9 mouse cellular contexts compared by ENCODE assay signal in the genomic region with DNA sequence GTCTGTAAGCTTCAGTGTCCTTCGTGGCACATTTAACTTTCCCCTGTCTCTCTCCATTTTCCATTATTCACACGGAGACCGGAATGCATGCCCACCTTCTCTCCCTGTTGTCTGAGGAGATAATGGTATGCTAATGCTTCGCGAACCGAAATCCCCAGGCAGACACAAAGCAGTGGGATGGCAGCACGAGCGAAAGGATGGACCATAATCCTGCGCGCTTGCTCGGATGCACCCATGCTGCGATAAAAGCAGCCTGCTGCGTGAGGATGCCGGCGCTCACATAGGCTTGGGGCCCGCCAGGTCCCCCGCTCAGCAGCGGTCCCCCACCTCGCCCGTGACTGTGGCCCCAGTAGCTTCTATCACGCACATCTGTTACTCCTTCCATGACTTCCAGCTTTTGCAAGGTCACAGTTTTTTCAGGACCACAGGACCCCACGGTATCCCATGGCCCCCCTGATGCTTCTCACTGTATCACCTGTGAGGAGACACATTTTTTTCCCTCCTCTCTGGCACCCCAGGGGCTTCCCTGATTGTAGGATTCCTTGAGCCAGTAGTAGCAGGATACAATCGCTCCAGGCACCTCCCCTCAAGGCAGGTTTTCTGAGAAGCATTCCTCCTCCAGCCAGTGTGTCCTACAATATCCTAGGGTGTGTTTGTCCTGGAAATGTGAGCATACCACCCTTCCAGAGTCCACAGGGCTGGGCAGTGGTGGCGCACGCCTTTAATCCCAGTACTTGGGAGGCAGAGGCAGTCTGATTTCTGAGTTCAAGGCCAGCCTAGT. TPM values are rescaled to one million over a fixed set of nuclear protein-coding genes. Genes with fewer than 3 reads are reported as not detected.
DNase-seq lines count a peak whose midpoint lies in the region; ATAC-seq lines count a peak whose summit lies in the region.
"Had no signal": no experiment of that assay in that cellular context is flagged by ENCODE, and none has a peak within 500 bp of the region (broad histone marks: within the 10 kb centered on the region; RNA-seq: fewer than 3 reads in every experiment).

No protein-coding gene starts in this region.

- H3K4me1 ChIP-seq in lung, embryonic 16.5 days (replicated peaks; ENCODE audit: control insufficient read depth, insufficient read depth, low read length): peaks cover 50% of the 10 kb centered on the region
- H3K4me1 ChIP-seq in embryonic facial prominence, embryonic 15.5 days: peaks cover 36% of the 10 kb centered on the region
- H3K4me1 ChIP-seq in limb, embryonic 13.5 days: peaks cover 45% of the 10 kb centered on the region
- peaks cover 34% of the 10 kb centered on the region for H3K4me1 ChIP-seq in stomach, embryonic 15.5 days

- H3K4me3 ChIP-seq in lung, embryonic 16.5 days (ENCODE audit: low read length): no peak overlapping the region
- 0 out of 2 replicates have a peak overlapping the region, but pooled peaks have one; percentile 40 for H3K4me3 ChIP-seq in embryonic facial prominence, embryonic 15.5 days (replicated peaks)
- peak overlapping the region; percentile 34 for H3K4me3 ChIP-seq in limb, embryonic 13.5 days
- no peak overlapping the region for H3K4me3 ChIP-seq in stomach, embryonic 15.5 days (replicated peaks)

- DNase-seq in lung, adult 18-20 months: no peak
- no peak for DNase-seq in ovary, adult 18-20 months (ENCODE audit: low spot score)
- DNase-seq in adrenal gland, postnatal 25 days: no peak

- WGBS in lung, embryonic 16.5 days: 31% methylated on average over 25 of the region's 25 CpGs
- 14% methylated on average over 25 of the region's 25 CpGs for WGBS in embryonic facial prominence, embryonic 15.5 days
- 9% methylated on average over 25 of the region's 25 CpGs for WGBS in limb, embryonic 13.5 days
- 29% methylated on average over 25 of the region's 25 CpGs for WGBS in stomach, embryonic 15.5 days

- 0 out of 2 replicates have a peak overlapping the region, but pooled peaks have one; percentile 2 for H3K9ac ChIP-seq in lung, embryonic 16.5 days (ENCODE audit: low read length)
- no peak overlapping the region for H3K9ac ChIP-seq in embryonic facial prominence, embryonic 15.5 days
- H3K9ac ChIP-seq in limb, embryonic 13.5 days: peak overlapping the region; percentile 64
- no peak overlapping the region for H3K9ac ChIP-seq in stomach, embryonic 15.5 days

- H3K27ac ChIP-seq in lung, embryonic 16.5 days (ENCODE audit: low read length): no peak overlapping the region
- no peak overlapping the region for H3K27ac ChIP-seq in embryonic facial prominence, embryonic 15.5 days (replicated peaks)
- H3K27ac ChIP-seq in limb, embryonic 13.5 days: no peak overlapping the region
- H3K27ac ChIP-seq in stomach, embryonic 15.5 days: no peak overlapping the region

- H3K36me3 ChIP-seq in lung, embryonic 16.5 days (ENCODE audit: control insufficient read depth, insufficient read depth, low read length): peaks cover under 1% of the 10 kb centered on the region; the same call in 1 of the 2 replicates
- H3K36me3 ChIP-seq in embryonic facial prominence, embryonic 15.5 days: no peaks in the 10 kb centered on the region
- H3K36me3 ChIP-seq in limb, embryonic 13.5 days: no peaks in the 10 kb centered on the region
- H3K36me3 ChIP-seq in stomach, embryonic 15.5 days: no peaks in the 10 kb centered on the region

- H3K27me3 ChIP-seq in lung, embryonic 16.5 days (ENCODE audit: control insufficient read depth, insufficient read depth, low read depth, low read length): no peaks in the 10 kb centered on the region
- H3K27me3 ChIP-seq in embryonic facial prominence, embryonic 15.5 days: no peaks in the 10 kb centered on the region
- peaks cover 6% of the 10 kb centered on the region; the same call in 1 of the 2 replicates for H3K27me3 ChIP-seq in limb, embryonic 13.5 days
- no peaks in the 10 kb centered on the region for H3K27me3 ChIP-seq in stomach, embryonic 15.5 days (replicated peaks)

- no peak overlapping the region for H3K4me2 ChIP-seq in lung, embryonic 16.5 days (ENCODE audit: low read depth, low read length)
- H3K4me2 ChIP-seq in embryonic facial prominence, embryonic 15.5 days (replicated peaks): peak overlapping the region; percentile 60
- H3K4me2 ChIP-seq in limb, embryonic 13.5 days (replicated peaks): peak overlapping the region; percentile 66
- H3K4me2 ChIP-seq in stomach, embryonic 15.5 days: 0 out of 2 replicates have a peak overlapping the region, but pooled peaks have one; percentile 12

- no peaks in the 10 kb centered on the region for H3K9me3 ChIP-seq in lung, embryonic 16.5 days (ENCODE audit: control insufficient read depth, low read length)
- H3K9me3 ChIP-seq in embryonic facial prominence, embryonic 15.5 days (replicated peaks): no peaks in the 10 kb centered on the region
- H3K9me3 ChIP-seq in limb, embryonic 13.5 days: no peaks in the 10 kb centered on the region
- no peaks in the 10 kb centered on the region for H3K9me3 ChIP-seq in stomach, embryonic 15.5 days

- no peak for ATAC-seq in lung, embryonic 16.5 days (ENCODE audit: low read depth)
- no peak for ATAC-seq in embryonic facial prominence, embryonic 15.5 days (ENCODE audit: insufficient number of reproducible peaks, low FRiP score, low TSS enrichment, low read depth)
- no peak for ATAC-seq in limb, embryonic 13.5 days (ENCODE audit: low FRiP score, low read depth)
- ATAC-seq in stomach, embryonic 15.5 days (ENCODE audit: insufficient read depth, low FRiP score, low read depth): no peak
- ATAC-seq in megakaryocyte progenitor cell, adult 5-6 weeks (replicated peaks; ENCODE audit: poor library complexity): no peak

RNA-seq across cellular contexts. Expression of a gene that starts 24.8 kb away (rescaled TPM):
- polyA plus RNA-seq in lung, embryonic 16.5 days (2015; fragmentation: Nextera tagmentation; extraction: Ambion mirVana): 430 and 439 TPM in 2 replicates
- polyA plus RNA-seq in embryonic facial prominence, embryonic 15.5 days (2015; fragmentation: Nextera tagmentation; extraction: Ambion mirVana): 396 and 402 TPM in 2 replicates
- polyA plus RNA-seq in limb, embryonic 13.5 days (2015; fragmentation: Nextera tagmentation; extraction: Ambion mirVana): 357 and 379 TPM in 2 replicates
- polyA plus RNA-seq in stomach, embryonic 15.5 days (2015; fragmentation: Nextera tagmentation; extraction: Ambion mirVana): 436 and 440 TPM in 2 replicates
- total RNA-seq in megakaryocyte progenitor cell, adult 5-6 weeks (2015): 228 and 315 TPM in 2 replicates
- 125 and 135 TPM in 2 replicates for total RNA-seq in megakaryocyte progenitor cell, adult 5-6 weeks (2017)
- 310 and 330 TPM in 2 replicates for total RNA-seq in adrenal gland, postnatal 25 days (2021)

RNA-seq across cellular contexts. Expression of a gene that starts 24.9 kb away (rescaled TPM):
- 61.5 and 67.0 TPM in 2 replicates for polyA plus RNA-seq in lung, embryonic 16.5 days (2015; fragmentation: Nextera tagmentation; extraction: Ambion mirVana)
- polyA plus RNA-seq in embryonic facial prominence, embryonic 15.5 days (2015; fragmentation: Nextera tagmentation; extraction: Ambion mirVana): 58.5 and 66.7 TPM in 2 replicates
- polyA plus RNA-seq in limb, embryonic 13.5 days (2015; fragmentation: Nextera tagmentation; extraction: Ambion mirVana): 46.5 and 51.0 TPM in 2 replicates
- 43.1 and 44.1 TPM in 2 replicates for polyA plus RNA-seq in stomach, embryonic 15.5 days (2015; fragmentation: Nextera tagmentation; extraction: Ambion mirVana)
- total RNA-seq in megakaryocyte progenitor cell, adult 5-6 weeks (2015): 34.6 and 44.2 TPM in 2 replicates
- 20.4 and 33.1 TPM in 2 replicates for total RNA-seq in megakaryocyte progenitor cell, adult 5-6 weeks (2017)
- 630 and 676 TPM in 2 replicates for total RNA-seq in adrenal gland, postnatal 25 days (2021)

RNA-seq across cellular contexts. Expression of a gene that starts 55.6 kb away (rescaled TPM):
- polyA plus RNA-seq in lung, embryonic 16.5 days (2015; fragmentation: Nextera tagmentation; extraction: Ambion mirVana): not detected in 2 replicates
- polyA plus RNA-seq in embryonic facial prominence, embryonic 15.5 days (2015; fragmentation: Nextera tagmentation; extraction: Ambion mirVana): 0.09 TPM in 1 of 2 replicates, not detected in the other
- polyA plus RNA-seq in limb, embryonic 13.5 days (2015; fragmentation: Nextera tagmentation; extraction: Ambion mirVana): not detected in 2 replicates
- polyA plus RNA-seq in stomach, embryonic 15.5 days (2015; fragmentation: Nextera tagmentation; extraction: Ambion mirVana): not detected in 2 replicates
- not detected in 2 replicates for total RNA-seq in megakaryocyte progenitor cell, adult 5-6 weeks (2015)
- not detected in 2 replicates for total RNA-seq in megakaryocyte progenitor cell, adult 5-6 weeks (2017)
- total RNA-seq in adrenal gland, postnatal 25 days (2021): 0.14 TPM in 1 of 2 replicates, not detected in the other
- polyA plus RNA-seq: myocyte had no signal

Comparison
In these comparisons a context has a peak if more than half of its experiments do, and no peak if none do; other contexts are left out.
1. H3K4me3 ChIP-seq: peak in embryonic facial prominence, embryonic 15.5 days (single experiment) and limb, embryonic 13.5 days (single experiment); none in lung, embryonic 16.5 days (single experiment) and stomach, embryonic 15.5 days (single experiment).
2. H3K9ac ChIP-seq: peak in lung, embryonic 16.5 days (single experiment) and limb, embryonic 13.5 days (single experiment); none in embryonic facial prominence, embryonic 15.5 days (single experiment) and stomach, embryonic 15.5 days (single experiment).